Mouse (Mus musculus) granulocyte monocyte progenitor cell, adult 5-6 weeks (primary cell): ENCODE data around the gene Capns1. TPM values are rescaled to one million over a fixed set of nuclear protein-coding genes. Genes with fewer than 3 reads are reported as not detected.

ENCODE experiments used
- ATAC-seq: replicated peaks from 2 replicates; pipeline ENCODE4 v1.8.0; 2016; ENCODE audit warnings: mild to moderate bottlenecking, moderate TSS enrichment, inconsistent platforms; ENCODE audit not compliant: poor library complexity, severe bottlenecking
- total RNA-seq, 2 experiments: library from RNA; stranded (forward) in 1 of 2; stranded (reverse) in 1 of 2; fragments of 200-712, 200-1000 nt in 1 of 2; fragments of >200 nt in 1 of 2; fragmentation: Nextera tagmentation in 1 of 2; gene quantifications; 2 replicates each; pipeline ENCODE4 v1.2.3; 2014 to 2017

Capns1 gene
- total RNA-seq, 2 experiments from 2014 or later: 196 to 236 TPM

- ATAC-seq: peak; percentile 67
Measured at GRCm38 (mm10) chr7:30181308-30181707, 17.3 kb downstream of the Capns1 start.

DNA sequence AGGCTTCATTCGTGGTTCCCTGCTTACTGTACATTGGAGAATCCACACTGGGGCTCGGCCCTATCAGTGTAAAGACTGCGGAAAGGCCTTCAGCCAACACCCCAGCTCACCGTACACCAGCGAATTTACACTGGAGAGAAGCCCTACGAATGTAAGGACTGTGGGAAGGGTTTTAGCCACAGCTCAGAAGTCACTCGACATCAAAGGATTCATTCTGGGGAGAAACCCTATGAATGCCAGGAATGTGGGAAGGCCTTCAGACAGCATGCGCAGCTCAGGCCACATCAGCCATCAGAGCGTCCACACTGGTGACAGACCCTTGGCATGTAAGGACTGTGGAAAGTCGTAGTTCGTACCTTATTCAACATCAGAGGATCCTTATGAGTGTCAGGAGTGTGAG lies 20.4 kb downstream of the Capns1 start:
- no peak for ATAC-seq

DNA sequence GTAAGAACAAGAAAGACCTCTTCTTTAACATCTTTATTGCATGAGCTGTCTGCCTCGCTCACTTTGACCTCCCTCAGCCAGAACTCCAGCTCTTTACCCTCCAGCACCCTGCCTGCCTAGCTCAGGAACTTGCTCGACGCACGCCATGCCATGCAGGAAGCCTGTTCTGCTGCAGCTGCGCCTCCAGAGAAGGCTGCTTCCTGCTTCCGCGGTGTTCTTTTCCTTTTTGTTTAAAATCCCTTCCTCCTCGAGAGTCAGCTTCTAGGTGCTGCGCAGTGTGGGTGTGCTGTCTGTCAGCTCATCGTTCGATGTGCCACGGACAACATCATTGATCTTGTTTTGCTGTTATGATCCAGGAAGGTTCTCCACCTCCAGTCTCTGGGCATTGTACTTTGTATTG lies 22.1 kb downstream of the Capns1 start:
- ATAC-seq: 0 out of 2 replicates have a peak, but pooled peaks have one; percentile 23

GRCm38 (mm10) chr7:30170283-30170951 lies 28.2 kb downstream of the Capns1 start:
- no peak for ATAC-seq

DNA sequence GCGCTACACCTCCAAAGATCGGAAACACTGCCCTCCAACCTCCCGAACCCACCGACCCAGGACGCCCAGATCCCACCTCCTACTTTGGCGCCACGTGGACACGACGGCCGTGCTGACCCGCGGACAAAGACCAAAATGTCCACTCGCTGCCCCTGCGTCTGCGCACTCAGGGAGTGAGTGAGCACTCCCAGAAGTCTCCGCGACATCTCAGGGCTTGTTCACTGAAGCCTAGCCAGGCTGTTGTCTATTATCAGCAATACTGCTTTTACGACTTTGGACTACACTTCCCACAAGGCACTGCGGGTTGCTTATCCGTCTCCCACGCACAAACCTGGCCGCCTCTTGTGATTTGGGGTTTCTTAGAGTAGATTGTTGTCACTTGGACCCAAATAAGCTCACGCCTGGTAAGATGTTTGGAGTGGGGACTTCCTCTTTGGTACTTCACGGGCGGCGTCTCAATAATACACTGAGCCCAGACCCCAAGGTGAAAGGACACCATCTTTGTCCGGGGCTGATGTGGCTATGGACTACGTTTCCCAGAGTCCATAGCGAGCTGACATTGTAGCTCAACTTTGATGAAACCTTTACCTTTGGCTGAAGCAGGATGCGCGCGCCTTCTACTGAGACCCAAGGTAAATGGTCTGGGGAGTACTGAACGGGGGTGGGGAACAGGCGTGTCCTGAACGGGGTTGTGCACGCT lies 28.9 kb downstream of the Capns1 start, which contains the start of gene Zfp146:
Zfp146 (minus strand) TSS at position 168 of the 700 bp plus-strand sequence.
- ATAC-seq: peak; percentile 94

GRCm38 (mm10) chr7:30168914-30169582 lies 29.6 kb downstream of the Capns1 start:
- ATAC-seq: no peak

GRCm38 (mm10) chr7:30164745-30165144 lies 33.9 kb downstream of the Capns1 start:
- no peak for ATAC-seq

- ATAC-seq: no peak
Measured at GRCm38 (mm10) chr7:30163113-30163512, 35.5 kb downstream of the Capns1 start.

DNA sequence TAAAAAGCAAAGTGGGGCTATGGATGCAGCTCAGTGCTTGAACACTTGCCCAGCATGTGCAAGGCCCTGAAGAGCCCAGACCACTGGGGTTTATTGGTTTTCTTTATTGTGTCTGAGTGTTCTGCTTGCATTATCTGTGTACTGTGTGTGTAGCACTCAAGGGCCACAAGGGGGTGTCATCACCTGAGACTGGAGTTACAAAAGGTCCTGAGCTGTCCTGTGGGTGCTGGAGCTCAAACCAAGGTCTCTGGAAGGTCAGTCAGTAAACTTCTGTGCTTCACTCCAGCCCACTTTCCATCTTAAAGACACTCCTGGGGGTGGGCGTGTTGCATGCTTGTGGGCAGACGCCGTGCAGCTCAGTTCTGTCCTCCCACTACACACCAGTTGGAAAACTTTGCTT lies 43.1 kb downstream of the Capns1 start:
- ATAC-seq: no peak

DNA sequence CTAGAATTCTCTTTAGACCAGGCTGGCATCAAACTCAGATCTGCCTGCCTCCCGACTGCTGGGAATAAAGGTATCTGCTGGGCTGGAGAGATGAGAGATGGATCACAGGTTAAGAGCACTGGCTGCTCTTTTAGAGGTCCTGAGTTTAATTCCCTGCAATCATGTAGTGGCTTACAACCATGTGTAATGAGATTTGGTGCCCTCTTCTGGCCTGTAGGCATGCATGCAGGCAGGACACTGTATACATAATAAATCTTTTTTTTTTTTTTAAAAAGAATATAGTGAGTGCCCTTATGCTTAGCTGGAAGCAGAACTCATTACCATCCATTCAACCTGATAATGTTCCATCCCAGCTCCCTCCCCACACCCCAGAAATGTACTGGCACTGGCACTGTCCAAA lies 44.6 kb downstream of the Capns1 start:
- no peak for ATAC-seq

- ATAC-seq: no peak
Measured at GRCm38 (mm10) chr7:30147011-30147410, 51.6 kb downstream of the Capns1 start.

GRCm38 (mm10) chr7:30143555-30144209 lies 54.9 kb downstream of the Capns1 start:
- peak; percentile 88 for ATAC-seq

DNA sequence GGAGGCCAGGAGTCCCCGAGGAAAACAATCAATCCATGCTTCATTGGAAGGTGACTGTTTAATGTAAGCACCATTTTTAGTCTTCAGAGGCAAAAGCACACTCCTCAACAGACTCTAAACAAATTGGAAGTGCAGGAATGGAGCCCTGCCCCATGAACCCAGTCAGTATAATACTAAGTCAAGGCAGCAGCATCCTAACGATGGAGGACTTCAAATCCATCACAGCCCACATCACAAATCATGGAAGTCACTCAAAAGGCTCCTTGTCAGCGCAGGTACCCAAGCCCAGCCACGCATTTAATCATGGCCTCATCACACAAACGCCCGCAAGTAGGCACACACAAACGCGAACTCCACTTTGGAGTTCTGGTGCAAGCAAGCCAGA lies 55.4 kb downstream of the Capns1 start:
- no peak for ATAC-seq

Other genes starting within 250 kb of the Capns1 start
- gene Zfp74, start 244.7 kb downstream of the Capns1 start, total RNA-seq (2014; fragmentation: Nextera tagmentation): 10.7 and 12.4 TPM in 2 replicates
- gene Zfp74, start 244.7 kb downstream of the Capns1 start, total RNA-seq (2017): 6.9 and 9.3 TPM in 2 replicates
- 16.5 and 22.3 TPM in 2 replicates for gene Zfp568, start 214.9 kb downstream of the Capns1 start, total RNA-seq (2014; fragmentation: Nextera tagmentation)
- 50.3 and 51.3 TPM in 2 replicates for gene Zfp568, start 214.9 kb downstream of the Capns1 start, total RNA-seq (2017)
- gene Zfp14, start 147.4 kb downstream of the Capns1 start, total RNA-seq (2014; fragmentation: Nextera tagmentation): 0.52 and 2.4 TPM in 2 replicates
- 1.2 and 1.4 TPM in 2 replicates for gene Zfp14, start 147.4 kb downstream of the Capns1 start, total RNA-seq (2017)
- 7.0 and 9.2 TPM in 2 replicates for gene Zfp82, start 125.9 kb downstream of the Capns1 start, total RNA-seq (2014; fragmentation: Nextera tagmentation)
- 3.0 and 9.6 TPM in 2 replicates for gene Zfp82, start 125.9 kb downstream of the Capns1 start, total RNA-seq (2017)
- gene Gm26920, start 108.4 kb downstream of the Capns1 start, total RNA-seq (2014; fragmentation: Nextera tagmentation): 2.8 TPM in 1 of 2 replicates, not detected in the other
- gene Gm26920, start 108.4 kb downstream of the Capns1 start, total RNA-seq (2017): not detected in 2 replicates
- 7.6 and 15.7 TPM in 2 replicates for gene Zfp566, start 108.3 kb downstream of the Capns1 start, total RNA-seq (2014; fragmentation: Nextera tagmentation)
- 3.2 and 6.0 TPM in 2 replicates for gene Zfp566, start 108.3 kb downstream of the Capns1 start, total RNA-seq (2017)
- gene Zfp260, start 104.0 kb downstream of the Capns1 start, total RNA-seq (2014; fragmentation: Nextera tagmentation): 41.6 and 58.5 TPM in 2 replicates
- 26.1 and 28.7 TPM in 2 replicates for gene Zfp260, start 104.0 kb downstream of the Capns1 start, total RNA-seq (2017)
- 9.7 and 13.3 TPM in 2 replicates for gene Zfp382, start 76.9 kb downstream of the Capns1 start, total RNA-seq (2014; fragmentation: Nextera tagmentation)
- 7.7 and 8.3 TPM in 2 replicates for gene Zfp382, start 76.9 kb downstream of the Capns1 start, total RNA-seq (2017)
- 52.0 and 61.0 TPM in 2 replicates for gene Zfp146, start 29.1 kb downstream of the Capns1 start, total RNA-seq (2014; fragmentation: Nextera tagmentation)
- 80.7 and 101 TPM in 2 replicates for gene Zfp146, start 29.1 kb downstream of the Capns1 start, total RNA-seq (2017)
- not detected in 2 replicates for gene Cox7a1, start 14.7 kb downstream of the Capns1 start, total RNA-seq (2014; fragmentation: Nextera tagmentation)
- gene Cox7a1, start 14.7 kb downstream of the Capns1 start, total RNA-seq (2017): 1.5 TPM in 1 of 2 replicates, not detected in the other
- gene Polr2i, start 33.1 kb upstream of the Capns1 start, total RNA-seq (2014; fragmentation: Nextera tagmentation): 79.3 and 81.3 TPM in 2 replicates
- 62.3 and 79.3 TPM in 2 replicates for gene Polr2i, start 33.1 kb upstream of the Capns1 start, total RNA-seq (2017)
- gene Tbcb, start 33.5 kb upstream of the Capns1 start, total RNA-seq (2014; fragmentation: Nextera tagmentation): 113 and 115 TPM in 2 replicates
- 48.2 and 53.7 TPM in 2 replicates for gene Tbcb, start 33.5 kb upstream of the Capns1 start, total RNA-seq (2017)
- gene Ovol3, start 36.9 kb upstream of the Capns1 start, total RNA-seq (2014; fragmentation: Nextera tagmentation): not detected in 2 replicates
- gene Ovol3, start 36.9 kb upstream of the Capns1 start, total RNA-seq (2017): not detected in 2 replicates
- not detected in 2 replicates for gene Thap8, start 81.3 kb upstream of the Capns1 start, total RNA-seq (2014; fragmentation: Nextera tagmentation)
- gene Thap8, start 81.3 kb upstream of the Capns1 start, total RNA-seq (2017): 0.57 TPM in 1 of 2 replicates, not detected in the other
- 21.6 and 29.4 TPM in 2 replicates for gene Wdr62, start 81.6 kb upstream of the Capns1 start, total RNA-seq (2014; fragmentation: Nextera tagmentation)
- gene Wdr62, start 81.6 kb upstream of the Capns1 start, total RNA-seq (2017): 4.0 and 5.8 TPM in 2 replicates
- not detected in 2 replicates for gene Clip3, start 92.9 kb upstream of the Capns1 start, total RNA-seq (2014; fragmentation: Nextera tagmentation)
- gene Clip3, start 92.9 kb upstream of the Capns1 start, total RNA-seq (2017): not detected in 2 replicates
- 32.6 and 33.3 TPM in 2 replicates for gene Alkbh6, start 109.9 kb upstream of the Capns1 start, total RNA-seq (2014; fragmentation: Nextera tagmentation)
- 30.1 and 35.5 TPM in 2 replicates for gene Alkbh6, start 109.9 kb upstream of the Capns1 start, total RNA-seq (2017)
- gene Syne4, start 116.0 kb upstream of the Capns1 start, total RNA-seq (2014; fragmentation: Nextera tagmentation): 6.3 and 8.7 TPM in 2 replicates
- gene Syne4, start 116.0 kb upstream of the Capns1 start, total RNA-seq (2017): 0.99 TPM in 1 of 2 replicates, not detected in the other
- 0.60 TPM in 1 of 2 replicates, not detected in the other for gene E130208F15Rik, start 122.9 kb upstream of the Capns1 start, total RNA-seq (2014; fragmentation: Nextera tagmentation)
- 1.6 and 2.5 TPM in 2 replicates for gene E130208F15Rik, start 122.9 kb upstream of the Capns1 start, total RNA-seq (2017)
- 10.5 and 11.8 TPM in 2 replicates for gene Sdhaf1, start 125.1 kb upstream of the Capns1 start, total RNA-seq (2014; fragmentation: Nextera tagmentation)
- gene Sdhaf1, start 125.1 kb upstream of the Capns1 start, total RNA-seq (2017): 7.8 and 12.9 TPM in 2 replicates
- gene Lrfn3, start 164.0 kb upstream of the Capns1 start, total RNA-seq (2014; fragmentation: Nextera tagmentation): not detected in 2 replicates
- not detected in 2 replicates for gene Lrfn3, start 164.0 kb upstream of the Capns1 start, total RNA-seq (2017)
- gene Tyrobp, start 214.9 kb upstream of the Capns1 start, total RNA-seq (2014; fragmentation: Nextera tagmentation): 665 and 703 TPM in 2 replicates
- gene Tyrobp, start 214.9 kb upstream of the Capns1 start, total RNA-seq (2017): 270 and 287 TPM in 2 replicates
- 64.6 and 70.7 TPM in 2 replicates for gene Hcst, start 221.0 kb upstream of the Capns1 start, total RNA-seq (2014; fragmentation: Nextera tagmentation)
- 9.0 and 31.6 TPM in 2 replicates for gene Hcst, start 221.0 kb upstream of the Capns1 start, total RNA-seq (2017)
- gene Nfkbid, start 222.9 kb upstream of the Capns1 start, total RNA-seq (2014; fragmentation: Nextera tagmentation): 16.0 and 16.3 TPM in 2 replicates
- gene Nfkbid, start 222.9 kb upstream of the Capns1 start, total RNA-seq (2017): 6.8 and 15.1 TPM in 2 replicates
- gene Aplp1, start 246.7 kb upstream of the Capns1 start, total RNA-seq (2014; fragmentation: Nextera tagmentation): not detected in 2 replicates
- gene Aplp1, start 246.7 kb upstream of the Capns1 start, total RNA-seq (2017): not detected in 2 replicates